Mouse (Mus musculus) liver, postnatal 0 days (tissue): ENCODE results near the gene Dclk1. TPM values are rescaled to one million over a fixed set of nuclear protein-coding genes. Genes with fewer than 3 reads are reported as not detected.

Source experiments
- ATAC-seq: fragments of 200-750 bp; cut with Nextera tagmentation; 2 replicates; pipeline ENCODE4 v1.8.0; 2017; ENCODE audit warnings: mild to moderate bottlenecking, moderate library complexity
- DNase-seq: peaks from one replicate; pipeline ENCODE4 v3.0.0-alpha.2; 2016
- H3K27ac ChIP-seq: fragments of 300-500 bp; sonication (generic); 2 replicates; pipeline ENCODE4 v1.5.1; 2014; ENCODE audit warnings: antibody characterized with exemption, moderate library complexity, mild to moderate bottlenecking, low read depth
- H3K27me3 ChIP-seq: fragments of 300-500 bp; sonication (generic); 2 replicates; pipeline ENCODE4 v1.6.1; 2014; ENCODE audit warnings: low read length, control low read depth, mixed read lengths; ENCODE audit not compliant: insufficient read depth
- H3K36me3 ChIP-seq: fragments of 300-500 bp; sonication (generic); replicated peaks from 2 replicates; pipeline ENCODE4 v1.6.1; 2014; ENCODE audit warnings: mild to moderate bottlenecking, control low read depth, low read length, moderate library complexity, mixed read lengths; ENCODE audit not compliant: insufficient read depth
- H3K4me1 ChIP-seq: fragments of 300-500 bp; sonication (generic); 2 replicates; pipeline ENCODE4 v1.6.1; 2014; ENCODE audit warnings: antibody characterized with exemption, mild to moderate bottlenecking, control low read depth; ENCODE audit not compliant: insufficient read depth
- H3K4me2 ChIP-seq: fragments of 300-500 bp; sonication (generic); 2 replicates; pipeline ENCODE4 v1.6.1; 2014; ENCODE audit warnings: low read depth, mild to moderate bottlenecking, low read length, moderate library complexity, mixed read lengths
- H3K4me3 ChIP-seq: fragments of 300-500 bp; sonication (generic); 2 replicates; pipeline ENCODE4 v1.5.1; 2014; ENCODE audit warnings: low read depth, low read length
- H3K9ac ChIP-seq: fragments of 300-500 bp; sonication (generic); replicated peaks from 2 replicates; pipeline ENCODE4 v1.6.1; 2014; ENCODE audit warnings: mild to moderate bottlenecking, moderate library complexity
- H3K9me3 ChIP-seq: fragments of 300-500 bp; sonication (generic); 2 replicates; pipeline ENCODE4 v1.6.1; 2016; ENCODE audit warnings: mild to moderate bottlenecking, control low read depth, low read length, mixed read lengths
- CTCF ChIP-seq: sonication (generic); IDR thresholded peaks from 2 replicates; pipeline ENCODE4 v1.5.1; 2016; ENCODE audit warnings: antibody characterized with exemption, low read depth
- EP300 ChIP-seq: IDR thresholded peaks from 2 replicates; pipeline ENCODE4 v1.6.1; 2016; ENCODE audit warnings: antibody characterized with exemption, low read depth, mild to moderate bottlenecking
- WGBS: fragments of 180-500 bp; shearing (Covaris S2); extraction: QIAGEN DNeasy Blood & Tissue Kit; methylation state at CpG from one replicate; pipeline ENCODE4 v1.1.7; 2014; ENCODE audit not compliant: insufficient replicate concordance; 5-methylcytosine and 5-hydroxymethylcytosine counted together
- polyA plus RNA-seq: library from polyadenylated mRNA; unstranded; fragments of >200 nt; fragmentation: Nextera tagmentation; extraction: Ambion mirVana; gene quantifications from 2 replicates; pipeline ENCODE4 v1.2.1, GENCODE M21; 2015

Dclk1 gene
- polyA plus RNA-seq, 1 experiment from 2014 or later = 0.11 TPM

DNA sequence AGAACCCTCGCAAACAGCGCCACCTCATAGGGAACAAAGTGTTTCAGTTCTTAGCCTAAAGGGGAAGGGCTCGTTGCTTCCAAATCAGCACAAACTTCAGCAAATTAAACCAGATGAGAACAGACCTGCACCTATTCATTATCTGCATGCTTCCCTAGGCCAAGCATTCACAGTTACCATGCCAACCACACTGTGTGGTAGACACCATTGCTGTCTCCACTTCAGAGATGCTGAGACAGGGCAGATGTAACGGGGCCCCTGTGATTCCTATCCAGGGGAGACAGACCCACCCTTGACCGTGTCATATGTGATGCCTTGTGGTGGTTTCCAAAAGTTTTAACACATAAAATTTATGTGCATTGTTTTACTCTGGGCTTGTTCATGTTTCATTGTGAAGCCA is 28.8 kb downstream of the Dclk1 start:
- no peak for TF ChIP-seq EP300
- TF ChIP-seq CTCF = no peak
- WGBS = 69% methylated on average over 5 of the region's 5 CpGs
- H3K27ac ChIP-seq = no peak overlapping the region

GRCm38 (mm10) chr3:55272536-55272935 is 30.4 kb downstream of the Dclk1 start:
- Histone ChIP-seq H3K27ac (no peak overlapping the region), H3K4me2 (no peak overlapping the region), H3K4me1 (no peaks in the 10 kb centered on the region), H3K9me3 (no peaks in the 10 kb centered on the region), H3K4me3 (no peak overlapping the region), H3K36me3 (no peaks in the 10 kb centered on the region), H3K27me3 (no peaks in the 10 kb centered on the region), H3K9ac (no peak overlapping the region)
- 65% methylated on average over 6 of the region's 6 CpGs for WGBS
- ATAC-seq (no peak), DNase-seq (no peak)
- TF ChIP-seq CTCF (no peak), EP300 (no peak)

More for the DNA sequence above, 28.8 kb downstream of the Dclk1 start:
- H3K4me1 ChIP-seq = no peaks in the 10 kb centered on the region
- ATAC-seq = no peak
- no peak overlapping the region for H3K4me3 ChIP-seq
- H3K4me2 ChIP-seq = no peak overlapping the region
- no peak for DNase-seq
- H3K36me3 ChIP-seq = no peaks in the 10 kb centered on the region
- H3K27me3 ChIP-seq = no peaks in the 10 kb centered on the region
- no peaks in the 10 kb centered on the region for H3K9me3 ChIP-seq
- H3K9ac ChIP-seq = no peak overlapping the region

DNA sequence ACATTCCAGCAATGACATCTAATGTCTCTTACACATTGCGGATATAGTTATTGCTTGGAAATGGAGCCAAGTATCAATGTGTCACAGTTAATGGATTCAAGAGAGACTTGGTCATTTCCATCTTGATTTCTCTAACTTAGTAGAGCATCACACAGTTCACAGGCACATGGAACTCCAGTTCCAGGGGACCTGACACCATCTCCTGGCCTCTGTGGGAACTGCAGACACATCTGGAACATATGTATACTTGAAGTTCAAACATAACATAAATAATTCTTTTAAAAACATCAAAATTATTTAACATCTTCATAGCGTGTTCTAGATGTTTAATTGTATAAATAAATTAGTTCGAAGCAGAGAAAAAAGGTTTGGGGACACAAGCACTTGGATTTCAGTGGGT is 34.3 kb downstream of the Dclk1 start:
- Histone ChIP-seq H3K36me3 (no peaks in the 10 kb centered on the region), H3K9ac (no peak overlapping the region), H3K4me2 (no peak overlapping the region), H3K27me3 (no peaks in the 10 kb centered on the region), H3K4me1 (no peaks in the 10 kb centered on the region), H3K27ac (no peak overlapping the region), H3K9me3 (no peaks in the 10 kb centered on the region), H3K4me3 (no peak overlapping the region)
- ATAC-seq = no peak
- no peak for DNase-seq
- TF ChIP-seq CTCF = no peak
- TF ChIP-seq EP300 = no peak
- WGBS = 76% methylated on average over 3 of the region's 3 CpGs

- ATAC-seq (no peak), DNase-seq (no peak)
- Histone ChIP-seq H3K4me3 (no peak overlapping the region), H3K9me3 (no peaks in the 10 kb centered on the region), H3K4me1 (no peaks in the 10 kb centered on the region), H3K36me3 (no peaks in the 10 kb centered on the region), H3K4me2 (no peak overlapping the region), H3K27me3 (no peaks in the 10 kb centered on the region), H3K27ac (no peak overlapping the region), H3K9ac (no peak overlapping the region)
- WGBS = 82% methylated on average over 1 of the region's 1 CpGs
- TF ChIP-seq EP300 (no peak), CTCF (no peak)
Observed at GRCm38 (mm10) chr3:55276851-55277250, 34.7 kb downstream of the Dclk1 start.

GRCm38 (mm10) chr3:55277829-55278228 is 35.7 kb downstream of the Dclk1 start:
- H3K4me2 ChIP-seq = no peak overlapping the region
- 63% methylated on average over 1 of the region's 1 CpGs for WGBS
- H3K27ac ChIP-seq = no peak overlapping the region
- no peak for DNase-seq
- H3K36me3 ChIP-seq = no peaks in the 10 kb centered on the region
- H3K27me3 ChIP-seq = no peaks in the 10 kb centered on the region
- ATAC-seq = no peak
- no peak for TF ChIP-seq CTCF
- no peak for TF ChIP-seq EP300
- no peak overlapping the region for H3K4me3 ChIP-seq
- H3K9ac ChIP-seq = no peak overlapping the region
- no peaks in the 10 kb centered on the region for H3K9me3 ChIP-seq
- no peaks in the 10 kb centered on the region for H3K4me1 ChIP-seq

GRCm38 (mm10) chr3:55279923-55280322 is 37.8 kb downstream of the Dclk1 start:
- Histone ChIP-seq H3K27me3 (no peaks in the 10 kb centered on the region), H3K4me3 (no peak overlapping the region), H3K27ac (no peak overlapping the region), H3K36me3 (no peaks in the 10 kb centered on the region), H3K9me3 (no peaks in the 10 kb centered on the region), H3K9ac (no peak overlapping the region), H3K4me2 (no peak overlapping the region), H3K4me1 (no peaks in the 10 kb centered on the region)
- 71% methylated on average over 4 of the region's 4 CpGs for WGBS
- no peak for DNase-seq
- TF ChIP-seq CTCF (no peak), EP300 (no peak)
- ATAC-seq = no peak

DNA sequence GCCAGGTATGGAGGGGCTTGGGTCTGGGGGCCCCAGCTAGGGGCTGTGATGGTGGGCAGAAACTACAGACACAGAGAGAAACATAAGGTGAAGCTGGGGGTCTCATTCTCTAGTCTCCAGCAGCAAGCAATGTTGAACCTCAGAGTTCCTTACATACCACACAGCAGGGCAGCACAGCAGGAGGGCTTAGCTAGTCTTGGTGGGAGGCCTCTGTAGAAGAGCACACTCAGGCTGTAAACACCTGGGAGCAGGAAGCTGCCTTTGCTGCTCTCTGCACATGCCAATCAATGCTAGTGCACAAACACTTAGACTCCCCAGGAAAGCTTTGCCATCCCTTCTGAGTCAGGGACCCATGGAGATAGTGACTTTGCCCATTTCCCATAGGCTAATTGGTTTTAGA is 38.3 kb downstream of the Dclk1 start:
- no peak overlapping the region for H3K4me2 ChIP-seq
- no peaks in the 10 kb centered on the region for H3K36me3 ChIP-seq
- no peak overlapping the region for H3K9ac ChIP-seq
- H3K27me3 ChIP-seq = no peaks in the 10 kb centered on the region
- H3K9me3 ChIP-seq = no peaks in the 10 kb centered on the region
- TF ChIP-seq CTCF (no peak), EP300 (no peak)
- DNase-seq = no peak
- no peak overlapping the region for H3K4me3 ChIP-seq
- H3K4me1 ChIP-seq = no peaks in the 10 kb centered on the region
- ATAC-seq = no peak
- H3K27ac ChIP-seq = no peak overlapping the region
